Mouse (Mus musculus) testis, adult 2 months (tissue): Measurements from ENCODE around the gene Pld2.

Experiments
- CTCF ChIP-seq: fragments of 200-500 bp; IDR thresholded peaks from 2 replicates; pipeline ENCODE4 v1.5.1; 2012; ENCODE audit warnings: low read depth, mild to moderate bottlenecking, inconsistent platforms, low read length, moderate library complexity; ENCODE audit not compliant: control insufficient read depth, insufficient read depth, insufficient replicate concordance
- POLR2A ChIP-seq: fragments of 200-500 bp; IDR thresholded peaks from 2 replicates; pipeline ENCODE4 v1.6.1; 2012; ENCODE audit warnings: low read depth, mild to moderate bottlenecking, inconsistent platforms, low read length, moderate library complexity; ENCODE audit not compliant: control insufficient read depth

- TF ChIP-seq POLR2A (no peak), CTCF (no peak)
Measured at GRCm38 (mm10) chr11:70524782-70525181, 15.1 kb upstream of the Pld2 start.
